Mouse (Mus musculus): ENCODE results near the gene Mcur1. TPM values are rescaled to one million over a fixed set of nuclear protein-coding genes. Genes with fewer than 3 reads are reported as not detected.

The Mcur1 gene
- polyA plus RNA-seq, 1 experiment from 2014 or later = 5.6 TPM

DNA sequence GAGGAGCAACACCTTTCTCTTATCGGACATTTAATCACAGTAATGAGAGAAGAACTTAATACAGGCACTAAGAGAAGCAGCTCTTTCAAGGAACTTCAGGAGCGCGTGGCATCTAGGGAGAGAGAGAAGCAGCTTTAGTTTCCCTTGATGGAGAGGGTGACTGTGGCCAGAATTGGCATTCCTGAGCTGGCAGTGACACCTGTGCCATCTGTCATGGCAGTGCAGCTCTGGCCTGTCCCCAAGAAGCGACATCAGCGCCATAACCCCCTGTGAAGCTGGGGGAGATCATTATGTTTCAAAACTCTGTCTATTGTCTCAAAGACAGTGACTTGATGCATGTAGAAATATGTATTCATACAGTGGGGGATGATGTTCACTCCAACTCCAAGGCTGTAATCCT is 15.4 kb upstream of the Mcur1 start:
- Histone ChIP-seq H3K4me3 (ENCODE audit: low read depth, low read length) (no peak overlapping the region), H3K9ac (ENCODE audit: low read depth, low read length) (no peak overlapping the region), H3K4me2 (ENCODE audit: low read length) (no peak overlapping the region), H3K27me3 (ENCODE audit: control insufficient read depth, insufficient read depth, low read depth, low read length) (no peaks in the 10 kb centered on the region), H3K36me3 (ENCODE audit: control insufficient read depth, insufficient read depth, low read length) (no peaks in the 10 kb centered on the region), H3K27ac (ENCODE audit: low read length) (no peak overlapping the region), H3K4me1 (ENCODE audit: control insufficient read depth, insufficient read depth, low read length) (no peaks in the 10 kb centered on the region), H3K9me3 (replicated peaks; ENCODE audit: control insufficient read depth, low read length, poor library complexity, severe bottlenecking) (no peaks in the 10 kb centered on the region; the same call in 1 of the 2 replicates)
- ATAC-seq = no peak
- 92% methylated on average over 5 of the region's 5 CpGs for WGBS

DNA sequence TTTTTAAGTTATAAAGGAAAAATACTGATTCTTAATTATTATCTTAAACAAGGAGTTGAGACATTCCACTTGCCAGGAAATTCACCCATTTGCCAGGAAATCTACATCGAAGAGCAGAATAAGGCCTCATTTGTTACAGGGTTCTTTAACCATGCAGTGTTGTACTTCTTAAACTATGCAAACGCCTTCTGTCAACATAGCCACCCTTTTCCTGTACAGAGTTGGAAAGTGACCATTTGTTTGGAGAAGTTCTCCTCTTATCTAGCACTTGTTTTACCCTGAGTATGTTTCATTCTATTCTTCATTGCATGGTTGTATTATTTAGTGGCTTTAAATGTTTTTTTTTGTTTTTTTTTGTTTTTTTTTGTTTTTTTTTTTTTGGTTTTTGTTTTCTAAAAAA is 14.0 kb upstream of the Mcur1 start:
- Histone ChIP-seq H3K4me1 (ENCODE audit: control insufficient read depth, insufficient read depth, low read length) (no peaks in the 10 kb centered on the region), H3K4me2 (ENCODE audit: low read length) (no peak overlapping the region), H3K27me3 (ENCODE audit: control insufficient read depth, insufficient read depth, low read depth, low read length) (no peaks in the 10 kb centered on the region), H3K9me3 (replicated peaks; ENCODE audit: control insufficient read depth, low read length, poor library complexity, severe bottlenecking) (no peaks in the 10 kb centered on the region; the same call in 1 of the 2 replicates), H3K4me3 (ENCODE audit: low read depth, low read length) (no peak overlapping the region), H3K36me3 (ENCODE audit: control insufficient read depth, insufficient read depth, low read length) (no peaks in the 10 kb centered on the region), H3K27ac (ENCODE audit: low read length) (no peak overlapping the region), H3K9ac (ENCODE audit: low read depth, low read length) (no peak overlapping the region)
- 68% methylated on average over 2 of the region's 2 CpGs for WGBS
- no peak for ATAC-seq

DNA sequence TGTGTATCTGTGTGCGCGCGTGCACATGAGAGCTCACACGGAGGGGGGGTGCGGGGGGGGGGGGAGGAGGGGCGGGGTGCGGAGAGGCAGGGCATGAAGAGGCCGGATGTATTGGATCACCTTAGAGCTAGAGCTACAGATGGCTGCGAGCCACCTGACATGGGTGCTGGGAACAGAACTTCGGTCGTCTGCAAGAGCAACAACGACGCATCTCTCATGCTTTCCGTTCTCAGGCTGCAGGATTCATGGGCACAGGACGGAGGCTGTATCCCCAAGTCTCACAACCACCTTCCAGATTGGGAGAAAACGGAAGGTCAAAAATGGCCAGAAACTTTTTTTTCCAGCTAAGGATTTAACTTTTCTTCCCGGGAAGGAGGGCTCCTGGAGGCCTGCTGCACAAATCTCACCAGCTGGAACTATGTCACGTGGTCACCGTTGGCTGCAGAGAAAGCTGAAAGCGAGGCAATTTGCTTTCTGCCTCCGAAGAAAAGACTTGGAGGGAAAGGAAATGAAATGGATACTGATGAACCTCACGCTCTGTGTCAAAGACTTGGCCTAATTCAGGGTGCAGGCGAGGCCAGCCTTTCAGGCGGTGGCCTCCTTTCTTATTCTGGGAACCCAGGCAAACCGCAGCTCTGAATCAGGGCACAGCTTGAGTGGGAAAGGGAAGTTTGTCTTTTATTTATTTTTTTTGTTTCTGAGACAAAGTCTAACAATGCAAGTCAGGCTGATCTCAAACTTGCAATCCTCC is 7.3 kb upstream of the Mcur1 start:
- H3K4me2 ChIP-seq (ENCODE audit: low read length) = 0 out of 2 replicates have a peak overlapping the region, but pooled peaks have one; percentile 21
- no peak for ATAC-seq
- H3K27ac ChIP-seq (ENCODE audit: low read length) = no peak overlapping the region
- no peaks in the 10 kb centered on the region; the same call in 1 of the 2 replicates for H3K9me3 ChIP-seq (replicated peaks; ENCODE audit: control insufficient read depth, low read length, poor library complexity, severe bottlenecking)
- no peaks in the 10 kb centered on the region for H3K27me3 ChIP-seq (ENCODE audit: control insufficient read depth, insufficient read depth, low read depth, low read length)
- peaks cover 10% of the 10 kb centered on the region; the same call in 1 of the 2 replicates for H3K4me1 ChIP-seq (ENCODE audit: control insufficient read depth, insufficient read depth, low read length)
- no peak overlapping the region for H3K4me3 ChIP-seq (ENCODE audit: low read depth, low read length)
- no peaks in the 10 kb centered on the region for H3K36me3 ChIP-seq (ENCODE audit: control insufficient read depth, insufficient read depth, low read length)
- H3K9ac ChIP-seq (ENCODE audit: low read depth, low read length) = no peak overlapping the region
- 63% methylated on average over 24 of the region's 25 CpGs for WGBS

DNA sequence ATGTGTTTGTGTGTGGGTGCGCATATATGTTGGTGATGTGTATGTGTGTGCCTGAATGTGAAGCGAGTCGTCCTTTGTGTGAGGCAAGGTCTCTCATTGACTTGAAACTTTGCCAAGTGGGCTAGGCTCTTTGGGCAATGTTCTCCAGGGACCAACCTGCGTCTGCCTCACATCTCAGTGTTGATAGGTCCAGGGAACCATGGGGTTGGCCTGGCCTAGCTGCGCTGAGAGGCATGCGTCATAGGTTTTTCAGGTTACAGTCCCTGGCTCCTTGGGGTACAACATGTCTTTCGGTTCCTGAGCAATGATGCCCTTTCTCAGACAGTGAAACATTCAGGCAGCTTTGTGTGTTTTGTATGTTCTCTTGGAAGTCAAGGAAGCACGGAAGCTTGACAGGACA is 6.2 kb upstream of the Mcur1 start:
- Histone ChIP-seq H3K4me2 (ENCODE audit: low read length) (no peak overlapping the region), H3K27me3 (ENCODE audit: control insufficient read depth, insufficient read depth, low read depth, low read length) (no peaks in the 10 kb centered on the region), H3K9ac (ENCODE audit: low read depth, low read length) (no peak overlapping the region), H3K4me3 (ENCODE audit: low read depth, low read length) (no peak overlapping the region), H3K27ac (ENCODE audit: low read length) (no peak overlapping the region), H3K4me1 (ENCODE audit: control insufficient read depth, insufficient read depth, low read length) (peaks cover 10% of the 10 kb centered on the region; the same call in 1 of the 2 replicates), H3K9me3 (replicated peaks; ENCODE audit: control insufficient read depth, low read length, poor library complexity, severe bottlenecking) (no peaks in the 10 kb centered on the region; the same call in 1 of the 2 replicates), H3K36me3 (ENCODE audit: control insufficient read depth, insufficient read depth, low read length) (no peaks in the 10 kb centered on the region)
- no peak for ATAC-seq
- WGBS = 91% methylated on average over 8 of the region's 8 CpGs

DNA sequence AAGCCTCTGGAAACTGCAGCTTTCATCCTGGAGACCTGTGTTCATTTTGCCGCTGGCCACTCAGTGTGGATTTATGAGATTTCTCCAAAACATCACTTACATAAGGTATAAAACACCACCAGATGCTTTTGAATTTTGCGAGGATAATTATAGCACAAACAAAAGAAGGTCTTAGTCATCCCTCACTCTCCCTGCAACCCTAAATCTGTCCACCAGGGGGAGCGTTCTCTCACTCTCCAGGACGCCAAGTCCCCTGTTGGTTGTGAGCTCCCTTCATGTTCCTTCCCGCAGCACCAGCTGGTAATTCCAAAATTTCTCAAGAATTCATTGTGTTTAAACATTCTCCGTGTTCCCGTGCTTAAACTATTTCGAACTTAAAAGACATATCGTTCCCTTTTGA is 5.4 kb upstream of the Mcur1 start:
- no peak overlapping the region for H3K4me2 ChIP-seq (ENCODE audit: low read length)
- H3K9ac ChIP-seq (ENCODE audit: low read depth, low read length) = no peak overlapping the region
- no peaks in the 10 kb centered on the region for H3K27me3 ChIP-seq (ENCODE audit: control insufficient read depth, insufficient read depth, low read depth, low read length)
- no peaks in the 10 kb centered on the region for H3K36me3 ChIP-seq (ENCODE audit: control insufficient read depth, insufficient read depth, low read length)
- peaks cover 10% of the 10 kb centered on the region; the same call in 1 of the 2 replicates for H3K4me1 ChIP-seq (ENCODE audit: control insufficient read depth, insufficient read depth, low read length)
- H3K4me3 ChIP-seq (ENCODE audit: low read depth, low read length) = no peak overlapping the region
- H3K9me3 ChIP-seq (replicated peaks; ENCODE audit: control insufficient read depth, low read length, poor library complexity, severe bottlenecking) = no peaks in the 10 kb centered on the region
- ATAC-seq = no peak
- WGBS = 15% methylated on average over 9 of the region's 9 CpGs
- H3K27ac ChIP-seq (ENCODE audit: low read length) = no peak overlapping the region

DNA sequence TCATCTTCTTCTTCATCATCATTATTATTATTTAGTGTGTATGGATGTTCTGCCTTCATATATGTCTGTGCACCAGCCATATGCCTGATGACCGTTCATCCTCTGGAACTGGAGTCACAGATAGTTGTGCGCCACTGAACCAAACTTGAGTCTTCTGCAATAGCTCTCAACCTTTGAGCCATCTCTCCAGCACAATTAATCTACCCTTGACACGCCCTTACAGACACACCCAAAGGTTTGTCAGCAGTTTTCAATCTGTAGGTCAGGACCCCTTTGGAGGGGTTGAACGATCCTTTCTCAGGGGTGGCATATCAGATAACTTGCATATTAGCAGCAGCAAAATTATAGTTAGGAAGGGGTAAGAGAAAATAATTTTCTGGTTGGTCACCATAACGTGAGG is 4.7 kb upstream of the Mcur1 start:
- no peak overlapping the region for H3K27ac ChIP-seq (ENCODE audit: low read length)
- no peaks in the 10 kb centered on the region for H3K9me3 ChIP-seq (replicated peaks; ENCODE audit: control insufficient read depth, low read length, poor library complexity, severe bottlenecking)
- H3K4me1 ChIP-seq (ENCODE audit: control insufficient read depth, insufficient read depth, low read length) = peaks cover 12% of the 10 kb centered on the region; the same call in 1 of the 2 replicates
- no peak overlapping the region for H3K9ac ChIP-seq (ENCODE audit: low read depth, low read length)
- H3K27me3 ChIP-seq (ENCODE audit: control insufficient read depth, insufficient read depth, low read depth, low read length) = no peaks in the 10 kb centered on the region
- H3K36me3 ChIP-seq (ENCODE audit: control insufficient read depth, insufficient read depth, low read length) = no peaks in the 10 kb centered on the region
- ATAC-seq = no peak
- WGBS = 92% methylated on average over 5 of the region's 5 CpGs
- no peak overlapping the region for H3K4me2 ChIP-seq (ENCODE audit: low read length)
- no peak overlapping the region for H3K4me3 ChIP-seq (ENCODE audit: low read depth, low read length)

DNA sequence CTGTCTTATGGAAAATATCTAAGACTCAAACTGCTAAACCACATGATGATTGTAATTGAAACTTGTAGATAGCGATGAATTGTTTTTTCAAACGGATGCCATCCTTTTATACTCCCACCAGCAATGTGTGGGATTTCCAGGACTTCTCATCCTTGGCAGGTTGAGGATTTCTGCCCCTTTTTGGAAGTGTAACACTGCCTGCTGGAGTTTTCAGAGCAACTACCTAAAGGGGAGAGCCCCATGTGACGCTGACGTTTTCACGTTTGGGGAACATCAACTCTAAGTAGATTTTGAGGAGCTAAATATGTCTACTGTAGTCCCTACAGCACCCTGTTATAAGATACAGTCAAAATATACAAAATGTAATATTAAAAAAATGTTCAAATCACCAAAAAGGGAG is 2.7 kb upstream of the Mcur1 start:
- no peak overlapping the region for H3K4me2 ChIP-seq (ENCODE audit: low read length)
- no peak for ATAC-seq
- 84% methylated on average over 5 of the region's 5 CpGs for WGBS

DNA sequence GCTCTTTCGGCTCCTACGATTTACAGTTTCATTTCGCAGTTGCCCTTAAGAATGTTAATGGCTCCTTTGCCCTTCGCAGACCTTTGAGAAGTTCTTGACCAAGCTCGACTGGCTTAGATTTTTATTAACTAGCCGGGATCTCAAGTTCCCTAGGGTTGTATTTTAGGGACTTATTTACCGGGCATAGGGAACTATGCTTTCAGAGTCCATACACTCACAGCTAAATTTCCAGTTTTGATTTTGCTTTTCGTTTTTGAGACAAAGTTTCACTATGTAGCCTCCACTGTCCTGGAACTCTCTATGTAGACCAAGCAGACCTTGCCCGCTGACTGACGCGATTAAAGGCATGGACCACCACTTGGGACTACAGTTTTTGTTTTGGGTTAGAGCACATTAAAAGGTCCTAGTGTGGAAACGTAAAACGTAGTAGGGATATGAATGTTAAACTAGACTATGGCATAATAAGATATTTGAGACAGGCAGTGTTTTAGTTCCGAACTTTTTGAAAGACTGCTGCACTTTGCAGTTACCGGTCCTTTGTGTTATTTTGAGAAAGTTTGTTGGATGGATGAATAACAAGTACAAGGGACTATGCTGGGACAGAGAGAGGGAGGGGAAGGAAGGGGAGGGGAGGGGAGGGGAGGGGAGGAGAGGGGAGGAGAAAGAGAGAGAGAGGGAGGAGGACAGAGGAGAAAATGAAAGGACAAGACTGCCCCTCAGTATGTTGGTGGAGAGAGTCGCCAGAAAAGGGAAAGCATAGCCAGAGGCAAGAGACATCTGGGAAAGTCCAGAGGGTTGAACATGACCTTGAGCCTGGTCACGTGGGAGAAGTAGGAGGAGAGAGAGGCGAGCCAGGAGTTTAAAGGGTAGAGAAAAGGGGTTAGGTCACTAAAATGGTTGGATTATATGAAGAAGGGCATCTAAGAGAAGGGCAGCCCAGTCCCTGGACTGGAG is 744 bp upstream of the Mcur1 start:
- H3K4me1 ChIP-seq (ENCODE audit: control insufficient read depth, insufficient read depth, low read length) = peaks cover 16% of the 10 kb centered on the region
- H3K4me3 ChIP-seq (ENCODE audit: low read depth, low read length) = peak overlapping the region; percentile 85

More for the DNA sequence above, 2.7 kb upstream of the Mcur1 start:
- Histone ChIP-seq H3K4me1 (ENCODE audit: control insufficient read depth, insufficient read depth, low read length) (peaks cover 24% of the 10 kb centered on the region), H3K27me3 (ENCODE audit: control insufficient read depth, insufficient read depth, low read depth, low read length) (no peaks in the 10 kb centered on the region), H3K4me3 (ENCODE audit: low read depth, low read length) (no peak overlapping the region), H3K36me3 (ENCODE audit: control insufficient read depth, insufficient read depth, low read length) (no peaks in the 10 kb centered on the region), H3K9me3 (replicated peaks; ENCODE audit: control insufficient read depth, low read length, poor library complexity, severe bottlenecking) (no peaks in the 10 kb centered on the region), H3K9ac (ENCODE audit: low read depth, low read length) (no peak overlapping the region), H3K27ac (ENCODE audit: low read length) (no peak overlapping the region)

More for the DNA sequence above, 744 bp upstream of the Mcur1 start:
- 10% methylated on average over 18 of the region's 18 CpGs for WGBS
- no peaks in the 10 kb centered on the region for H3K27me3 ChIP-seq (ENCODE audit: control insufficient read depth, insufficient read depth, low read depth, low read length)
- no peaks in the 10 kb centered on the region for H3K9me3 ChIP-seq (replicated peaks; ENCODE audit: control insufficient read depth, low read length, poor library complexity, severe bottlenecking)
- H3K27ac ChIP-seq (ENCODE audit: low read length) = peak overlapping the region; percentile 82
- peak overlapping the region; percentile 94 for H3K4me2 ChIP-seq (ENCODE audit: low read length)
- H3K9ac ChIP-seq (ENCODE audit: low read depth, low read length) = peak overlapping the region; percentile 84
- H3K36me3 ChIP-seq (ENCODE audit: control insufficient read depth, insufficient read depth, low read length) = no peaks in the 10 kb centered on the region
- no peak; the same call in 1 of the 2 replicates for ATAC-seq

Measured in midbrain, embryonic 16.5 days (tissue).